Mouse (Mus musculus) CH12.LX (cell line): Measurements from ENCODE around the gene Maz.

ENCODE experiments used
- CTCF ChIP-seq, 2 experiments: IDR thresholded peaks in 1 of 2; conservative IDR thresholded peaks in 1 of 2; 2 replicates each; pipeline ENCODE4 v1.5.1; 2011 to 2012; ENCODE audit warnings: low read depth in 2 of 2, low read length in 2 of 2, improper control_type of control experiment in 1 of 2, inconsistent platforms in 1 of 2, mild to moderate bottlenecking in 1 of 2, moderate library complexity in 1 of 2
- JUND ChIP-seq: conservative IDR thresholded peaks from 2 replicates; pipeline ENCODE4 v1.6.1; 2011; ENCODE audit warnings: low read depth, low read length, improper control_type of control experiment
- KAT2A ChIP-seq: IDR thresholded peaks from 2 replicates; pipeline ENCODE4 v1.6.1; 2012; ENCODE audit warnings: low read length, improper control_type of control experiment, inconsistent platforms; ENCODE audit not compliant: insufficient replicate concordance
- MYC ChIP-seq: IDR thresholded peaks from 2 replicates; pipeline ENCODE4 v1.6.1; 2011; ENCODE audit warnings: low read depth, mild to moderate bottlenecking, improper control_type of control experiment, low read length
- NRF1 ChIP-seq: IDR thresholded peaks from 2 replicates; pipeline ENCODE4 v1.6.1; 2014; ENCODE audit warnings: low read depth, mild to moderate bottlenecking, inconsistent platforms, low read length, improper control_type of control experiment, moderate library complexity
- PAX5 ChIP-seq: IDR thresholded peaks from 2 replicates; pipeline ENCODE4 v1.6.1; 2012; ENCODE audit warnings: low read length, inconsistent platforms, mixed read lengths
- POLR2A ChIP-seq: IDR thresholded peaks from 2 replicates; pipeline ENCODE4 v1.6.1; 2011; ENCODE audit warnings: low read depth, mild to moderate bottlenecking, improper control_type of control experiment, low read length
- POLR2AphosphoS2 ChIP-seq: IDR thresholded peaks from 2 replicates; pipeline ENCODE4 v1.6.1; 2011; ENCODE audit warnings: low read depth, low read length, improper control_type of control experiment
- SIN3A ChIP-seq: IDR thresholded peaks from 2 replicates; pipeline ENCODE4 v1.6.1; 2012; ENCODE audit warnings: low read length, improper control_type of control experiment, inconsistent platforms
- TBP ChIP-seq: conservative IDR thresholded peaks from 2 replicates; pipeline ENCODE4 v1.6.1; 2011; ENCODE audit warnings: low read depth, low read length, improper control_type of control experiment
- TCF12 ChIP-seq: IDR thresholded peaks from 2 replicates; pipeline ENCODE4 v1.6.1; 2014; ENCODE audit warnings: low read depth, mild to moderate bottlenecking, inconsistent platforms, low read length, improper control_type of control experiment
- USF1 ChIP-seq: IDR thresholded peaks from 2 replicates; pipeline ENCODE4 v1.6.1; 2014; ENCODE audit warnings: low read depth, mild to moderate bottlenecking, inconsistent platforms, low read length, improper control_type of control experiment
- ZNF384 ChIP-seq: IDR thresholded peaks from 2 replicates; pipeline ENCODE4 v1.6.1; 2012; ENCODE audit warnings: low read depth, low read length, improper control_type of control experiment, inconsistent platforms

GRCm38 (mm10) chr7:127020031-127020430 is 6.8 kb downstream of the Maz start:
- TF ChIP-seq POLR2A, result no peak
- no peak for TF ChIP-seq SIN3A
- no peak for TF ChIP-seq MYC
- no peak for TF ChIP-seq ZNF384
- TF ChIP-seq KAT2A, result no peak
- TF ChIP-seq TBP, result no peak
- TF ChIP-seq CTCF (conservative IDR thresholded peaks at IDR 0.05 in 1 of 2, IDR thresholded peaks at IDR 0.05 in 1 of 2; ENCODE audit: low read depth in 2 of 2, low read length in 2 of 2), result no peak
- no peak for TF ChIP-seq PAX5
- TF ChIP-seq JUND, result no peak
- no peak for TF ChIP-seq POLR2AphosphoS2
- TF ChIP-seq TCF12, result no peak
- no peak for TF ChIP-seq NRF1
- TF ChIP-seq USF1, result no peak
